Mouse (Mus musculus) ovary, postnatal 14 days (tissue): Measurements from ENCODE around the gene P3h1.
"Not testable (repeated sequence)": the region's sequence is repeated elsewhere in the genome, so short reads cannot be mapped to it uniquely, and the experiment has no call there.

ENCODE experiments used
- DNase-seq: peaks from one replicate; pipeline ENCODE4 v3.0.0; 2022; ENCODE audit warnings: low spot score

The P3h1 gene

DNA sequence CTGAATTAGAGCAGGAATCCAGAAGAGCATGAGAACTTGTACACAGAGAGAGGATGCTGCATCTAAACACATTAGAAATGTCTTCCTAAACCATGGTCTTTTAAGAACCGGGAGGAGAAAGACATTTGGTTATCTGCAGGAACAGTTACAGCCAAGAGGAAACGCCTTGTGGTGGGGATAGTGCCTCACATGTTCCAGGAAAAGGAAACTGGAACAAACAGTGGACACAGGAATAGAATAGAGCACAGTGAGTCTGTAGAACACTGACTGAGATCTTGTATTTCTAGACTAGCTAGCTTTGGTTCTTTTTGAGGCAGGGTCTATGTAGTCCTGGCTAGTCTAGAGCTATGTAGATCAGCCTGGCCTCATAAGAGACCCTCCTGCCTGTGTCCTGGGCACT is 42.5 kb downstream of the P3h1 start:
- no peak for DNase-seq

- DNase-seq: no peak
Measured at GRCm38 (mm10) chr4:119275726-119276125, 43.0 kb downstream of the P3h1 start.

DNA sequence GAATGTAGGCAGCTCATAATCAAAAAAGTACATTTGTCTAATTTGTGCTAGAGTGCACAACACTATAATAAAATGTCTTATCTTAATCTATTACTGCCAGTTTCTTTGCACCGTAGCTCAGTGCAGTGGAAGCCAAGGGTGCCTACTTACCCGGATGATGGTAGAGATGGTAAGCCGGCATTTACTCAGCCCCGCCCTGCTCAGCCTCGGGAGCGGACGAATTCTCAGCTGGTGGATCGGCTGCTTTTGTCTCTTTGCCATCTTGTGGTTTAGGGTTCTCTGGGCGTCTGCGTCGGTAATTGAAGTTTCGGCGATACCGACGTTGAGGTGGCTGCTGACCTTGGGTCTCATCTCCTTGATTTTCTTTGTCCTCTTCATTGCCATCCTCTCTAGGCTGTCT is 46.1 kb downstream of the P3h1 start:
- not testable (repeated sequence) for DNase-seq

- no peak for DNase-seq
Measured at GRCm38 (mm10) chr4:119284861-119285260, 52.1 kb downstream of the P3h1 start.

DNA sequence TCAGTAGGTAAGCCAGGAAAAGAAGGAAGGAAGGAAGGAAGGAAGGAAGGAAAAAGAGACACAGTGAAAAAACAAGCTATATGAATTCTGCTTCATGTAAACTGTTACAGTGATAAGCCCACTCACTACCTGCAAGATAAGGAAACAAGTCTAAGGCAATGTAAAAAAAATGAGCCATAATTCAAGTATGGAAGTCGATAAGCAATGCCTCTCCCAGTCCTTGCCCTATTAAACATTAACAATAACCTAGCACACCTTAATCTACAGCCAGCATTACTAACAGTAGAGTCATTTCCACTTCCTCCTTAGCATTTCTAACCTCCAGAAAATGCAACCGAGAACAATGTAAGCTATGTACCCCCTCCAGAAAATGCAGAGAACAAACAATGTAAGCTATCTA is 52.6 kb downstream of the P3h1 start:
- DNase-seq: no peak

GRCm38 (mm10) chr4:119291921-119292320 is 59.2 kb downstream of the P3h1 start:
- DNase-seq: no peak

DNA sequence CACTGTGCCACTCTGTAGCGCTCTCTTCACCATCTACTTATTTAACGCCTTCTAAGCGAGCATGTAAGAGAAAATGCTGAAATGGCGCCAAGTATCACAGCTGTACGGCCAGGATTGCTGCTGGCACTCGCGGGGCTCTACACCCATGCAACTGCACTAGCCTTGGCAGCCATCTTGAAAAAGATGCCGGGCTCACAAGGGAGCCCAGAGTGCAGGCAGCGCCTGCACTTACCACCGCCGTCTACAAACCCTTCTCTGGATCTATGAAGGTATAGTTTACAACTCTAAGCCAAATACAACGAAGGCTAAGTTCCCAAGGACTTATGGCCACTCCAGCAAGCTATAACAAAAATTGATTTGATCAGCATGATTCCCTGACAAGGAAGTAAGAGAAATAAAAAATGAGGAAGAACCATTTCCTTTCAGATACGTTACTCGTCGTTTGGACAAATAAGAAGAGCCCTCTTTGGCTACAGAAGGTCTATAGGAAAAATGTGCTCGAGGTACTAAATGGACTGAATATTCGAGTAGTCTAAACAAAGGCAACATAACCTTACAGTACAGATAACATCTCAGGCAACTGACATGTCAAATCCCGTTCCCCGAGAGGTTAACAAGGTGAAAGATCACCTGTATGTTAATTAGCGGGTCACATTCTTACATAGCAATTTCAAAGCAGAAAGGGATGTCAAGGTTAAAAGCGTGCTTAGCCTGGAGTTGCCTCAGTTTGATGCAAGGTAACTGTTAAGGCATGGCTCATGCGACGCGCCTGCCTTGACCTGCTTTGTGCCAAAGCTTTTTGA is 60.3 kb downstream of the P3h1 start:
- peak; percentile 32 for DNase-seq

GRCm38 (mm10) chr4:119293574-119294258 is 61.0 kb downstream of the P3h1 start:
- DNase-seq: no peak

GRCm38 (mm10) chr4:119294415-119295133 is 61.9 kb downstream of the P3h1 start, which contains the start of gene Ybx1:
Gene Ybx1, minus strand, starts transcription at chr4:119294604.
- DNase-seq: peak; percentile 100

DNA sequence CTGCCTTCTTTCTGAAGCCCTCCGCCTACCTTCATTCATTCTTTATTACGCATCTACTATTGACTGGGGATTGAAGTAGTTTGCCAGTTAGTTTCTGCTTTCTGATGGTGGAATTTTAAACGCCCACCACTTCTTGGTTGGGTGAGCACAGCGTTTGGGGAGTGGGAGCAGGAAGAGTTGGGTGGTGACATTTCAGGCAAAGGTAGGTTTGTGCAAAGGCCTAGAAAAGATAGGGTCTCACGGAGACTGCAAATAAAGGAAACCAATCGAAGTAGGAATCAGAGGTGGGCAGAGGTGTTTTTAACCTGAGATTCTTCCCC is 62.4 kb downstream of the P3h1 start:
- no peak for DNase-seq

GRCm38 (mm10) chr4:119297361-119297760 is 64.6 kb downstream of the P3h1 start:
- no peak for DNase-seq
